Mouse (Mus musculus) hindbrain, embryonic 12.5 days (tissue): Measurements from ENCODE around the gene Ccnc. TPM values are rescaled to one million over a fixed set of nuclear protein-coding genes. Genes with fewer than 3 reads are reported as not detected.

Experiments used
- ATAC-seq: fragments of 200-750 bp; cut with Nextera tagmentation; 2 replicates; pipeline ENCODE4 v1.8.0; 2017; ENCODE audit warnings: moderate TSS enrichment; ENCODE audit not compliant: low FRiP score
- H3K27ac ChIP-seq: fragments of 300-500 bp; sonication (generic); 2 replicates; pipeline ENCODE4 v1.5.1; 2016; ENCODE audit warnings: mild to moderate bottlenecking
- H3K27me3 ChIP-seq: fragments of 300-500 bp; sonication (generic); 2 replicates; pipeline ENCODE4 v1.6.1; 2016; ENCODE audit warnings: mild to moderate bottlenecking
- H3K36me3 ChIP-seq: fragments of 300-500 bp; sonication (generic); 2 replicates; pipeline ENCODE4 v1.6.1; 2016; ENCODE audit warnings: mild to moderate bottlenecking
- H3K4me1 ChIP-seq: fragments of 300-500 bp; sonication (generic); 2 replicates; pipeline ENCODE4 v1.6.1; 2016
- H3K4me2 ChIP-seq: fragments of 300-500 bp; sonication (generic); replicated peaks from 2 replicates; pipeline ENCODE4 v1.6.1; 2016; ENCODE audit warnings: mild to moderate bottlenecking
- H3K4me3 ChIP-seq: fragments of 300-500 bp; sonication (generic); 2 replicates; pipeline ENCODE4 v1.5.1; 2016; ENCODE audit warnings: mild to moderate bottlenecking
- H3K9ac ChIP-seq: fragments of 300-500 bp; sonication (generic); 2 replicates; pipeline ENCODE4 v1.6.1; 2016; ENCODE audit warnings: mild to moderate bottlenecking, moderate library complexity
- H3K9me3 ChIP-seq: fragments of 300-500 bp; sonication (generic); replicated peaks from 2 replicates; pipeline ENCODE4 v1.6.1; 2016; ENCODE audit warnings: mild to moderate bottlenecking
- WGBS: fragments of 180-500 bp; shearing (Covaris S2); methylation state at CpG from one replicate; pipeline ENCODE4 v1.1.7; 2016; 5-methylcytosine and 5-hydroxymethylcytosine counted together
- polyA plus RNA-seq: library from polyadenylated mRNA; unstranded; fragments of >200 nt; fragmentation: Nextera tagmentation; extraction: Ambion mirVana; gene quantifications from 2 replicates; pipeline ENCODE4 v1.2.1, GENCODE M21; 2016

Gene Ccnc
- polyA plus RNA-seq, 1 experiment from 2014 or later, result 62.8 TPM

DNA sequence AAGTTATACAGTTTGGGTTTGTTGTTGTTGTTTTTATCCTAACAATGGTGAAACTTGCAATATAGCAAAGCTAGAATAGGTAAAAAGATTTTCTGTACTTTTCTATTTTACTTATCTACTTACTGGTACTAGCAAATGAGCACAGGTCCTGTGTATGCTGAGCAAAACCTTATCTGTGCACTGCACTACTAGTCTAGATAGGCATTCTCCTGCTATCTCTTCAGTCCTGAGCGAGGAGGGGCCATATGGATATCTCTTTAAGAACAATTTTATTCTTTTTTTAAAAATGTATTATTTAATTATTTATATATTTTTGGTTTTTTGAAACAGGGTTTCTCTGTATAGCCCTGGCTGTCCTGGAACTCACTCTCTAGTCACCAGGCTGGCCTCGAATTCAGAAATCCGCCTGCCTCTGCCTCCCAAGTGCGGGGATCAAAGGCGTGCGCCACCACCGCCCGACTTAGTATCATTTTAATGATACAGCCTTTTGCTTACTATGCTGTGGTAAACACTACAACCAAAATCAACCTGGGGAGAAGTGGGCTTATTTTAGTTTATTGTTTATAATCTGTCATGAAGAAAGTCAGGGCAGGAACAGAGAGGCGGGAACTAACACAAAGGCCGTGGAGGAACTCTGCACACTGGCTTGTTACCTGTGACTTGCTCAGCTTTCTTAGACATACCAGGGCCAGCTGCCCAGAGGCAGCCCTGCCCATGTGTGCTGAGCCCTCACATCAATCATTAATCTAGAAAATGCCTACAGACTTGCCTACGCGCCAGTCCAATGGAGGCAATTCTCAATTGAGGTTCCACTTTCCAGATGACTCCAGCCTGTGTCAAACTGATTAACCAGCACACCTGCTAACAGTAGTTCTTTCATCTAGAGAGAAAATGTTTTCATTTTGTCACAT, 53.6 kb downstream of the Ccnc start:
- WGBS, result 93% methylated on average over 12 of the region's 12 CpGs
- Histone ChIP-seq H3K36me3 (peaks cover 42% of the 10 kb centered on the region), H3K4me1 (peaks cover 5% of the 10 kb centered on the region), H3K4me3 (no peak overlapping the region), H3K9ac (no peak overlapping the region), H3K27ac (no peak overlapping the region), H3K4me2 (no peak overlapping the region), H3K9me3 (no peaks in the 10 kb centered on the region), H3K27me3 (no peaks in the 10 kb centered on the region)
- no peak for ATAC-seq

- WGBS, result 92% methylated on average over 12 of the region's 12 CpGs
- Histone ChIP-seq H3K4me1 (no peaks in the 10 kb centered on the region), H3K4me3 (no peak overlapping the region), H3K27ac (no peak overlapping the region), H3K4me2 (no peak overlapping the region), H3K9ac (no peak overlapping the region), H3K9me3 (no peaks in the 10 kb centered on the region; the same call in 1 of the 2 replicates), H3K36me3 (peaks cover 58% of the 10 kb centered on the region), H3K27me3 (no peaks in the 10 kb centered on the region)
- ATAC-seq, result no peak
These were observed 58.8 kb downstream of the Ccnc start for GRCm38 (mm10) chr4:21786268-21786667.

DNA sequence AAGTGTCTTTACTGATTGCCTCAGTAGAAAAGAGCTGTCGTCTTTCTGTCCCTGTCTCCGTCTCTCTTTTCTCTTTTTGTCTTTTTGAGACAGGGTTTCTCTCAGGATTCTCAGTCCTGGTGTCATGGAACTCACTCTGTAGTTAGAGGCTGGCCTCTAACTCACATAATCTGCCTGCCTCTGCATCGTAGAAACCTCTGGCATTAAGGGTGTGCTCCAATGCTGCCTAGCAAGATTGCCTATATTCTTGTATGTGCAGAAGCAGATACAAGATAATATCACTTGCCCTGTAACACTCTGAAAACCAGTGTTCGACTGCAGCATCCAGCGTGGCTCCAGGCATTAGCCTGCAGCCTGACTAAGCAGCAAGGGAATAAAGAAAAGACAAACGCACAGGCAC, 61.4 kb downstream of the Ccnc start:
- H3K9ac ChIP-seq, result no peak overlapping the region
- no peaks in the 10 kb centered on the region for H3K4me1 ChIP-seq
- H3K27me3 ChIP-seq, result no peaks in the 10 kb centered on the region
- no peak overlapping the region for H3K4me2 ChIP-seq
- no peak for ATAC-seq
- 88% methylated on average over 6 of the region's 6 CpGs for WGBS
- no peak overlapping the region for H3K27ac ChIP-seq
- peaks cover 44% of the 10 kb centered on the region for H3K36me3 ChIP-seq
- H3K4me3 ChIP-seq, result no peak overlapping the region
- no peaks in the 10 kb centered on the region; the same call in 1 of the 2 replicates for H3K9me3 ChIP-seq

DNA sequence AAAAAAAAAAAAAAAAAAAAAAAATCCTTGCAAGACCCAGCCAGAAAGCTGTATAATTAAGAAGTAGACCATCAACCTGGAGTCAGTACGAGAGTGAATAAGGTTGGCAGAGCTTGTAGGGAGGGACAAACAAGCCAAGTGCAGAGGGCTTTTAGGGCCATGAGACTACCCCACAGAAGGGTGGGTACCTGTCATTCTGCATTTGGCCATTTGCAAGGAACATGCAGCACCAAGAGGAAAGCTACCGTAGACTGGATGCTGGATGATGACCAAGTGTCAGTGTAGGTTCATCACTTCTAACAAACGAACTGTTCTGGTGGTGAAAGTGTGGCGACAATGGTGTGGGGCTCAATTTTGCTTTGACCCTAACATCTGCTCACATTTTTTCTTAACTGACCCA, 62.3 kb downstream of the Ccnc start:
- ATAC-seq, result no peak
- H3K9ac ChIP-seq, result no peak overlapping the region
- H3K9me3 ChIP-seq, result no peaks in the 10 kb centered on the region; the same call in 1 of the 2 replicates
- no peaks in the 10 kb centered on the region for H3K27me3 ChIP-seq
- H3K36me3 ChIP-seq, result peaks cover 35% of the 10 kb centered on the region
- whole genome bisulfite sequencing, result 94% methylated on average over 4 of the region's 4 CpGs
- H3K27ac ChIP-seq, result no peak overlapping the region
- H3K4me2 ChIP-seq, result no peak overlapping the region
- H3K4me3 ChIP-seq, result no peak overlapping the region
- no peaks in the 10 kb centered on the region for H3K4me1 ChIP-seq

GRCm38 (mm10) chr4:21793631-21794030, 66.1 kb downstream of the Ccnc start:
- no peak overlapping the region for H3K9ac ChIP-seq
- H3K36me3 ChIP-seq, result peaks cover 29% of the 10 kb centered on the region
- no peaks in the 10 kb centered on the region; the same call in 1 of the 2 replicates for H3K9me3 ChIP-seq
- no peak overlapping the region for H3K4me2 ChIP-seq
- H3K4me1 ChIP-seq, result no peaks in the 10 kb centered on the region
- no peak for ATAC-seq
- no peaks in the 10 kb centered on the region for H3K27me3 ChIP-seq
- no peak overlapping the region for H3K4me3 ChIP-seq
- no peak overlapping the region for H3K27ac ChIP-seq
- WGBS, result 36% methylated on average over 3 of the region's 3 CpGs

- 100% methylated on average over 1 of the region's 1 CpGs for WGBS
- no peak for ATAC-seq
- H3K4me2 ChIP-seq, result no peak overlapping the region
These were observed 73.5 kb downstream of the Ccnc start for GRCm38 (mm10) chr4:21801013-21801412.

DNA sequence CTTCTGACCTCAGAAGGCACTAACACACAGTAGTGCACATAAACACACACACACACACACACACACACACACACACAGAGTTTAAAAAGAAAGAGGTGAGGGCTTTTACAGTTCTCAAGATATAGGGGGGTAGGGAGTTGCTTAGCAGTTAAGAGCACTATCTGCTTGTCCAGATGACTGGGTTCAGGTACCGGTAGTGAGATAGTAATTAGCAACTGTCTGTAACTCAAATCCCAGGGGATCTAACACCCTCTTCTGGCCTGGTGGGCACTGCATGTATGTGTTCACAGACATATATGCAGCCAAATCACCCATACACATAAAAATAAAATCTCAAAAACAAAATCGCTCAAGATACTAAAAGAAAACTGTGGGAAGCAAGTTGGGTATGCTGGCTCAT, 74.1 kb downstream of the Ccnc start:
- no peak overlapping the region for H3K4me3 ChIP-seq
- no peak overlapping the region for H3K27ac ChIP-seq
- H3K4me2 ChIP-seq, result no peak overlapping the region
- H3K4me1 ChIP-seq, result no peaks in the 10 kb centered on the region
- H3K27me3 ChIP-seq, result no peaks in the 10 kb centered on the region
- ATAC-seq, result no peak
- H3K9ac ChIP-seq, result no peak overlapping the region
- 95% methylated on average over 2 of the region's 2 CpGs for whole genome bisulfite sequencing
- no peaks in the 10 kb centered on the region for H3K9me3 ChIP-seq
- H3K36me3 ChIP-seq, result peaks cover 47% of the 10 kb centered on the region

More at GRCm38 (mm10) chr4:21801013-21801412, 73.5 kb downstream of the Ccnc start:
- H3K9me3 ChIP-seq, result no peaks in the 10 kb centered on the region
- peaks cover 50% of the 10 kb centered on the region for H3K36me3 ChIP-seq
- no peaks in the 10 kb centered on the region for H3K27me3 ChIP-seq
- no peak overlapping the region for H3K27ac ChIP-seq
- no peaks in the 10 kb centered on the region for H3K4me1 ChIP-seq
- H3K4me3 ChIP-seq, result no peak overlapping the region
- no peak overlapping the region for H3K9ac ChIP-seq

- Histone ChIP-seq H3K9ac (no peak overlapping the region), H3K36me3 (peaks cover 30% of the 10 kb centered on the region; the same call in 1 of the 2 replicates), H3K4me3 (no peak overlapping the region), H3K4me1 (0 out of 2 replicates have a peak, but pooled peaks cover 5% of the 10 kb centered on the region), H3K4me2 (no peak overlapping the region), H3K9me3 (no peaks in the 10 kb centered on the region), H3K27ac (no peak overlapping the region), H3K27me3 (no peaks in the 10 kb centered on the region)
- peak; percentile 73 for ATAC-seq
- WGBS, result 41% methylated on average over 5 of the region's 5 CpGs
These were observed 79.7 kb downstream of the Ccnc start for GRCm38 (mm10) chr4:21807204-21807603.

Other genes with a start within 250 kb of the Ccnc start
- 7.8 and 8.9 TPM in 2 replicates for gene Prdm13, start 41.7 kb upstream of the Ccnc start, polyA plus RNA-seq
- 11.3 and 11.5 TPM in 2 replicates for gene Usp45, start 39.5 kb downstream of the Ccnc start, polyA plus RNA-seq
- 24.9 and 27.3 TPM in 2 replicates for gene Tstd3, start 39.5 kb downstream of the Ccnc start, polyA plus RNA-seq
- 202 and 236 TPM in 2 replicates for gene Pnisr, start 119.9 kb downstream of the Ccnc start, polyA plus RNA-seq
- 11.0 and 11.3 TPM in 2 replicates for gene Coq3, start 152.0 kb downstream of the Ccnc start, polyA plus RNA-seq
- gene Faxc, start 203.6 kb downstream of the Ccnc start, polyA plus RNA-seq, result 26.9 and 30.1 TPM in 2 replicates